ENCODE assay signal across 18 mouse cellular contexts in genomic region chr1:180530457-180531263, GRCm38 (mm10). TPM values are rescaled to one million over a fixed set of nuclear protein-coding genes. Genes with fewer than 3 reads are reported as not detected.
DNase-seq lines count a peak whose midpoint lies in the region; ATAC-seq and TF ChIP-seq lines count a peak whose summit lies in the region.
"Had no signal": no experiment of that assay in that cellular context is flagged by ENCODE, and none has a peak within 500 bp of the region (broad histone marks: within the 10 kb centered on the region; RNA-seq: fewer than 3 reads in every experiment).

No protein-coding gene starts in this region.

- no peaks in the 10 kb centered on the region for H3K4me1 ChIP-seq in midbrain, embryonic 11.5 days (ENCODE audit: control insufficient read depth, insufficient read depth, low read length)
- peaks cover 13% of the 10 kb centered on the region for H3K4me1 ChIP-seq in midbrain, embryonic 10.5 days
- peaks cover 24 to 79% of the 10 kb centered on the region in 2 experiments for H3K4me1 ChIP-seq in CH12.LX (ENCODE audit: control insufficient read depth in 1 of 2, insufficient read depth in 2 of 2)
- H3K4me1 ChIP-seq: forebrain, embryonic 13.5 days; heart, embryonic 12.5 days; intestine, embryonic 15.5 days had no signal

- H3K27me3 ChIP-seq in midbrain, embryonic 11.5 days (ENCODE audit: control insufficient read depth, insufficient read depth, low read length): no peaks in the 10 kb centered on the region
- H3K27me3 ChIP-seq in midbrain, embryonic 10.5 days (ENCODE audit: low read depth, poor library complexity, severe bottlenecking): no peaks in the 10 kb centered on the region
- H3K27me3 ChIP-seq in CH12.LX (replicated peaks): no peaks in the 10 kb centered on the region
- H3K27me3 ChIP-seq: forebrain, embryonic 13.5 days; intestine, embryonic 15.5 days had no signal

- no peak; the same call in 1 of the 2 replicates for TF ChIP-seq POLR2A in CH12.LX (IDR thresholded peaks at IDR 0.05; ENCODE audit: low read depth, low read length)

- peak; percentile 4 for TF ChIP-seq EP300 in CH12.LX (IDR thresholded peaks at IDR 0.05; ENCODE audit: low read length)

- TF ChIP-seq RAD21 in CH12.LX (IDR thresholded peaks at IDR 0.05; ENCODE audit: low read depth, low read length): peak; percentile 55

- H3K9ac ChIP-seq in midbrain, embryonic 11.5 days (ENCODE audit: low read length): no peak overlapping the region
- peak overlapping the region; percentile 67 for H3K9ac ChIP-seq in CH12.LX (ENCODE audit: insufficient read depth, low read depth)
- H3K9ac ChIP-seq: forebrain, embryonic 13.5 days; forebrain, postnatal 0 days; heart, embryonic 12.5 days; hindbrain, embryonic 14.5 days; intestine, embryonic 15.5 days had no signal

- no peak overlapping the region for H3K27ac ChIP-seq in midbrain, embryonic 11.5 days (ENCODE audit: low read depth, low read length)
- H3K27ac ChIP-seq in midbrain, embryonic 10.5 days (replicated peaks): no peak overlapping the region
- peak overlapping the region; percentile 97 for H3K27ac ChIP-seq in CH12.LX (ENCODE audit: insufficient read depth, low read depth)
- H3K27ac ChIP-seq: embryonic facial prominence, embryonic 10.5 days; forebrain, embryonic 13.5 days; hindbrain, embryonic 10.5 days; hindbrain, embryonic 14.5 days; intestine, embryonic 15.5 days had no signal

- 67% methylated on average over 8 of the region's 8 CpGs for WGBS in midbrain, embryonic 11.5 days
- 65% methylated on average over 8 of the region's 8 CpGs for WGBS in midbrain, embryonic 10.5 days

- no peak for ATAC-seq in midbrain, embryonic 11.5 days (ENCODE audit: low FRiP score)
- ATAC-seq in neutrophil, adult 5-6 weeks (ENCODE audit: extremely low read depth, insufficient number of reproducible peaks, low FRiP score, poor library complexity, severe bottlenecking): peak; percentile 57
- ATAC-seq: forebrain, embryonic 13.5 days; forebrain, postnatal 0 days; intestine, embryonic 15.5 days had no signal

- H3K4me3 ChIP-seq in midbrain, embryonic 11.5 days (ENCODE audit: low read depth, low read length): no peak overlapping the region
- no peak overlapping the region for H3K4me3 ChIP-seq in midbrain, embryonic 10.5 days
- peak overlapping the region in 2 of 3 experiments; percentile 2 to 39 for H3K4me3 ChIP-seq in CH12.LX (replicated peaks in 1 of 3; ENCODE audit: low read depth in 2 of 3, low read length in 2 of 3, poor library complexity in 1 of 3)
- H3K4me3 ChIP-seq: embryonic facial prominence, embryonic 10.5 days; forebrain, embryonic 13.5 days; heart, embryonic 12.5 days; hindbrain, embryonic 10.5 days; intestine, embryonic 15.5 days had no signal

- in situ Hi-C loops in CH12.LX (cut with MboI; ENCODE audit: low pct_ligation_motif_present, low pct_unique_long_range_greater_than_20kb, low sequenced_read_pairs): loop anchor here (25.0 kb wide), 1 partner anchor 268 kb away; the partner anchor contains the start of gene Psen2

- dilution Hi-C loops in CH12.LX (cut with MboI; ENCODE audit: extremely low pct_ligation_motif_present, extremely low pct_unique_long_range_greater_than_20kb, low sequenced_read_pairs): no loop called here

- no peak overlapping the region for H3K4me2 ChIP-seq in midbrain, embryonic 11.5 days
- H3K4me2 ChIP-seq in CH12.LX (ENCODE audit: insufficient read depth, low read depth, poor library complexity, severe bottlenecking): peak overlapping the region; percentile 81
- H3K4me2 ChIP-seq: forebrain, embryonic 13.5 days; heart, embryonic 12.5 days; hindbrain, embryonic 14.5 days; intestine, embryonic 15.5 days had no signal

- peak; percentile 42 to 59 for DNase-seq in cerebellum, adult 18-20 months
- no peak for DNase-seq in cerebellum, postnatal 10 days
- peak; percentile 33 for DNase-seq in midbrain, embryonic 11.5 days (ENCODE audit: low spot score, missing footprints)
- DNase-seq in midbrain, embryonic 10.5 days (ENCODE audit: low spot score): no peak
- DNase-seq in CH12.LX (ENCODE audit: extremely low read depth): peak; percentile 79
- no peak for DNase-seq in left cerebral cortex, adult 11 months (ENCODE audit: low spot score)
- DNase-seq: adrenal gland, adult 8-10 months; adrenal gland, postnatal 36 days; forebrain, postnatal 0 days; gastrocnemius, postnatal 14 days had no signal

- no peaks in the 10 kb centered on the region; the same call in 1 of the 2 replicates for H3K9me3 ChIP-seq in midbrain, embryonic 11.5 days (ENCODE audit: control insufficient read depth, low read length)
- H3K9me3 ChIP-seq in midbrain, embryonic 10.5 days (replicated peaks): peaks cover 16% of the 10 kb centered on the region
- peaks cover 18% of the 10 kb centered on the region for H3K9me3 ChIP-seq in CH12.LX (replicated peaks; ENCODE audit: low read length)
- H3K9me3 ChIP-seq: intestine, embryonic 15.5 days had no signal

- no peaks in the 10 kb centered on the region for H3K79me2 ChIP-seq in CH12.LX (replicated peaks; ENCODE audit: control insufficient read depth, extremely low read depth, insufficient read depth, poor library complexity, severe bottlenecking)

- TF ChIP-seq CTCF in CH12.LX (conservative IDR thresholded peaks at IDR 0.05 in 1 of 2, IDR thresholded peaks at IDR 0.05 in 1 of 2; ENCODE audit: low read depth in 2 of 2, low read length in 2 of 2): peak in 1 of 2 experiments; percentile 50; a peak in 2 of 4 replicates

- H3K36me3 ChIP-seq in midbrain, embryonic 11.5 days (ENCODE audit: control insufficient read depth, insufficient read depth, low read length): no peaks in the 10 kb centered on the region
- H3K36me3 ChIP-seq in midbrain, embryonic 10.5 days: no peaks in the 10 kb centered on the region
- peaks cover 0 to 6% of the 10 kb centered on the region in 2 experiments for H3K36me3 ChIP-seq in CH12.LX (replicated peaks in 1 of 2; ENCODE audit: control insufficient read depth in 1 of 2, insufficient read depth in 1 of 2, low read length in 1 of 2)
- H3K36me3 ChIP-seq: G1E; heart, embryonic 12.5 days; hindbrain, embryonic 10.5 days; intestine, embryonic 15.5 days had no signal

TF ChIP-seq in CH12.LX, 34 proteins besides CTCF, POLR2A, EP300 and RAD21 (continues in another document):
- TF ChIP-seq CHD2 (IDR thresholded peaks at IDR 0.05; ENCODE audit: low read length) (peak; percentile 72), MXI1 (IDR thresholded peaks at IDR 0.05; ENCODE audit: low read depth, low read length) (peak; percentile 73), USF2 (conservative IDR thresholded peaks at IDR 0.05; ENCODE audit: low read depth, low read length) (no peak), ZC3H11A (IDR thresholded peaks at IDR 0.05; ENCODE audit: low read depth, low read length) (no peak), NELFE (IDR thresholded peaks at IDR 0.05; ENCODE audit: low read depth, low read length) (peak; percentile 61; the same call in 1 of the 2 replicates), TBP (conservative IDR thresholded peaks at IDR 0.05; ENCODE audit: low read depth, low read length) (no peak), JUND (conservative IDR thresholded peaks at IDR 0.05; ENCODE audit: low read depth, low read length) (no peak; the same call in 1 of the 2 replicates), USF1 (IDR thresholded peaks at IDR 0.05; ENCODE audit: low read depth, low read length) (no peak), ETS1 (conservative IDR thresholded peaks at IDR 0.05; ENCODE audit: low read depth, low read length) (peak; percentile 63), UBTF (IDR thresholded peaks at IDR 0.05; ENCODE audit: low read depth, low read length) (no peak), NRF1 (IDR thresholded peaks at IDR 0.05; ENCODE audit: low read depth, low read length) (no peak), SIN3A (IDR thresholded peaks at IDR 0.05; ENCODE audit: low read length) (peak; percentile 85), E2F4 (IDR thresholded peaks at IDR 0.05; ENCODE audit: insufficient replicate concordance, low read depth, low read length) (0 out of 2 replicates have a peak, but pooled peaks have one; percentile 34), IRF4 (IDR thresholded peaks at IDR 0.05; ENCODE audit: low read depth, low read length) (peak; percentile 41), TCF12 (IDR thresholded peaks at IDR 0.05; ENCODE audit: low read depth, low read length) (peak; percentile 67; the same call in 1 of the 2 replicates), MAZ (IDR thresholded peaks at IDR 0.05; ENCODE audit: low read depth, low read length) (peak; percentile 78), BHLHE40 (IDR thresholded peaks at IDR 0.05; ENCODE audit: low read depth, low read length) (peak; percentile 60), ZNF384 (IDR thresholded peaks at IDR 0.05; ENCODE audit: low read depth, low read length) (peak; percentile 74), RCOR1 (conservative IDR thresholded peaks at IDR 0.05; ENCODE audit: low read depth, low read length) (0 out of 2 replicates have a peak, but pooled peaks have one; percentile 20), MYC (IDR thresholded peaks at IDR 0.05; ENCODE audit: low read depth, low read length) (peak; percentile 71; the same call in 1 of the 2 replicates), MEF2A (IDR thresholded peaks at IDR 0.05; ENCODE audit: borderline replicate concordance, low read depth, low read length) (peak; percentile 82), JUN (IDR thresholded peaks at IDR 0.05; ENCODE audit: insufficient read depth, low read depth, low read length) (peak; percentile 23; the same call in 1 of the 2 replicates), PAX5 (IDR thresholded peaks at IDR 0.05; ENCODE audit: low read length) (no peak), SMC3 (IDR thresholded peaks at IDR 0.05; ENCODE audit: low read depth, low read length) (peak; percentile 55), ZKSCAN1 (IDR thresholded peaks at IDR 0.05; ENCODE audit: borderline replicate concordance, low read depth, low read length) (no peak), ELF1 (IDR thresholded peaks at IDR 0.05; ENCODE audit: low read depth, low read length) (peak; percentile 76)

RNA-seq across cellular contexts. Expression of gene Parp1, which starts 38.1 kb away (rescaled TPM):
- polyA plus RNA-seq in midbrain, embryonic 11.5 days (2014; fragmentation: Nextera tagmentation; extraction: Ambion mirVana): 188 and 213 TPM in 2 replicates
- 301 and 311 TPM in 2 replicates for polyA plus RNA-seq in midbrain, embryonic 10.5 days (2016; fragmentation: Nextera tagmentation; extraction: Ambion mirVana)
- total RNA-seq in CH12.LX (2012; rRNA removed) (313 and 333 TPM in 2 replicates), CH12.LX (2014; rRNA removed) (304 and 310 TPM in 2 replicates)
- polyA plus RNA-seq in CH12.LX (2012; ENCODE audit: insufficient read length, low read depth): 310 and 344 TPM in 2 replicates
- 195 and 202 TPM in 2 replicates for total RNA-seq in neutrophil, adult 5-6 weeks (2017)

RNA-seq across cellular contexts. Expression of gene Stum, which starts 47.4 kb away (rescaled TPM):
- polyA plus RNA-seq in midbrain, embryonic 11.5 days (2014; fragmentation: Nextera tagmentation; extraction: Ambion mirVana): 1.0 TPM in 2 replicates
- 2.8 and 6.6 TPM in 2 replicates for polyA plus RNA-seq in midbrain, embryonic 10.5 days (2016; fragmentation: Nextera tagmentation; extraction: Ambion mirVana)
- 0.34 and 0.42 TPM in 2 replicates for total RNA-seq in CH12.LX (2012; rRNA removed)
- 0.51 and 0.80 TPM in 2 replicates for total RNA-seq in CH12.LX (2014; rRNA removed)
- 0.61 and 0.67 TPM in 2 replicates for polyA plus RNA-seq in CH12.LX (2012; ENCODE audit: insufficient read length, low read depth)
- total RNA-seq in neutrophil, adult 5-6 weeks (2017): 0.12 and 0.70 TPM in 2 replicates
- polyA plus RNA-seq: G1E had no signal

Comparison
In these comparisons a context has a peak if more than half of its experiments do, and no peak if none do; other contexts are left out.
1. DNase-seq: peak in cerebellum, adult 18-20 months (2 of 2), midbrain, embryonic 11.5 days (single experiment) and CH12.LX (single experiment); none in cerebellum, postnatal 10 days (0 of 2), midbrain, embryonic 10.5 days (single experiment) and left cerebral cortex, adult 11 months (single experiment).
2. H3K4me3 ChIP-seq: peak in CH12.LX (2 of 3); none in midbrain, embryonic 11.5 days (single experiment) and midbrain, embryonic 10.5 days (single experiment).